Mouse (Mus musculus): ENCODE data around the gene Mfsd4a.

Gene Mfsd4a

GRCm38 (mm10) chr1:132016691-132017090 is 51.2 kb downstream of the Mfsd4a start:
- no peak for DNase-seq (ENCODE audit: extremely low spot score, low spot score)

- no peak for DNase-seq (ENCODE audit: extremely low spot score, low spot score)
Measured at GRCm38 (mm10) chr1:132014800-132015199, 53.1 kb downstream of the Mfsd4a start.

DNA sequence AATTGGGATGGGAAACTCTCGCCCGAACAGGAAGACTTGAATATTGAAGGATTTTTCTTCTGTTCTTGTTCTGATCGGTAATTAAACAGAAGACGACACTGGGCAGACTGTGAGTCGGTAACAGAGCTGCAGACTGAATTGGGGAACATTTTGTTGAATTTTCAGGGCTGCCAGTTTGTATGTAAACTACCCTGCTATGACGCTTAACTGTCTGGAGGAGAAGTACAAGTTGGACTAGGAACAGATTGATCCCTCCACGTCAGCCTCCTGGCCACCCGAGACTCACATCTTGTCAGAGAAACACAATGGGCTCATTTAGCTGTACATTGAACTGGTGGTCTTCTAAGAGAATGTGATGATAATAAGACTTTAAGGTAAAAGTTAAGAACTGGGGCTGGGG is 55.0 kb downstream of the Mfsd4a start:
- no peak for DNase-seq (ENCODE audit: extremely low spot score, low spot score)

DNA sequence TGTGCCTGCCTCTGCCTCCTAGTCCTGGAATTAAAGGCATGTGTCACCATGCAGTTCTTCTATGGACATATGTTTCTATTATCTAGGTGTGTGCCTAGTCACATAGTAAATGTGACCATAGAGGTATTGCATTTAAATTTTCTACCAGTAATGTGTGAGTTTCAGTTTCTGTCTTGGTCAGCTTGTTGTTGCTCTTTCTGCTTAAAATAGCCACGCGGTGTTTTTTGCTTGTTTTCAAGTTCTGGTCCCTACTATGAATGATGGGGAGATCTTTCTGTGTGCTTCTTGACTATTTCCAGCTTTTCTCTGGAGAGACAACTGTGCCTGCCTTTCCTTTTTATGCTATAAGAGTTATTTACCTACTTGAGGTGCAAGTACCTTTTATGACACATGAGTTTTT is 56.1 kb downstream of the Mfsd4a start:
- DNase-seq (ENCODE audit: extremely low spot score, low spot score) = no peak

DNA sequence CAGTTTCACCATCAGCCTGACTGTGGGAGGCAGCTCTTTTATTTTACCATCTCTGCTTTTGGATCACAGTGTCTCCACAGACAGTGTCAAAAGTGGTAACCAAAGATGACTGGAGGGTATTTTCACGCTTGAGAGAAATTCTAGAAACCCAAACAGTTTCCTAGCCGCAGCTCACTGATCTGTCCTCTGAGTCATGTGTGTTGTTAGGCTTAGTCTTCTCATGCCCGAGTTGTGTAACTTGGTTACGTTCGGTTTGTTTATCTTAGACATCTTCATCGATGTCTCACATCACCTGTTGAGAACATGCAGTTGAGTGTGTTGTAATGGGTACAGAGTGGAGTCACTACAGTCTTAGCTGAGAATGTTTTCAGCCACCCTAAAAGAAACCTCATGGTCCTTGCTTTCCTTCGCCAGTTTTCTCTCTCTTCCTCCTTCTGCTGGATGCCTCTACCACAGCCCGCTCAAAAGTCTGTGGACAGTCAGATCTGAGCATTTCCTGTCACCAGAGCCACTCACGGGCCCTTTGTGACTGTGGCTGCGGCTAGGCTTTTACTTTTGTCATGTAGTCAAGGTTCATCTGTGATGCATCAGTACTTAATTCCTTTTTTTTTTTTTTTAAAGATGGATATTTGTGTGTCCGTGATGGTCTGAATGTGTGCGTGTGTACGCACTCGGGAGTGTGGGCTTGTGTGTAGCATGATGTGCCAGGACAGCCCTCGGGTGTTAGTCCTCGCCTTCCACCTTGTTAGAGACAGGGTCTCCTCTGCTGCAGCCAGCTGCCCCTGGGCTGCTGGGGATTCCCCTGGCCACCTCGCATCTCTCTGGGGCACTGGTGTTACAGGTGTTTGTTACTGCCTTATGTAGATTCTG is 57.0 kb downstream of the Mfsd4a start:
- no peak for DNase-seq (ENCODE audit: extremely low spot score, low spot score)

DNA sequence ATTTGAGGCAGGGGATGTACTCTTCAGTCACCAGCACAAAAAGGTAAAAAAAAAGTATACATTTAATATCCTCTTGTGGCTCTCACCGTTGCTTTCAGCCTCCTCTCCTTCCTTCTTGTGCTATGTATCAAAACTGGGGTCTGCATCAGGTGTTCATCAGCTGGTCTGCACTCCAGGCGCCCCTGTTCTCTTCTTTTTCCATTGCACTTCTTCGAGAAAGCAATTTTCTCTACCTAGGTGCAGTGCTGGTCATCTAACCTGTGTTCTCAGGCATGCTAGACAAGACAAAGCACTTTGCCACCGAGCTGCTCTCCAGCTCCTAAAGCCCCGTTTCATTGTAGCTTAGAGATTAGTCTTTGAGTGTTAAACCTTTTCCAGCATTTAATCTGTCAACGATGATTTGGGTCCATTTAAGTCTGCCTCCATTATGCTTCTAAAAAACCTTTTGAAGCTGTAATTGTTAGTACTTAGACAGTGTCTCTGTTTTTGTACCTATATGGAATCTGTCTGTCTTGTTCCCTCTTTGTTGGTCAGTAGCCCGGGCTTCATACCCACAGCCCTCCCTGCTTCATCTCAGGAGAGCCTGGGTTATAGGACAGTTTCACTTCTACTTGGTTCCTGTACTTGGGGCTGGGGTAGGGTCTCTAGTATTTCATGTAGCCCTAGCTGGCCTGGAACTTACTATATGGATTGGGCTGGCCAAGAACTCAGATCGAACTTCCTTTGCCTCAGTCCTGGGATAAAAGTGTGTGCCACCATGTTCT is 58.8 kb downstream of the Mfsd4a start:
- DNase-seq (ENCODE audit: extremely low spot score, low spot score) = no peak

DNA sequence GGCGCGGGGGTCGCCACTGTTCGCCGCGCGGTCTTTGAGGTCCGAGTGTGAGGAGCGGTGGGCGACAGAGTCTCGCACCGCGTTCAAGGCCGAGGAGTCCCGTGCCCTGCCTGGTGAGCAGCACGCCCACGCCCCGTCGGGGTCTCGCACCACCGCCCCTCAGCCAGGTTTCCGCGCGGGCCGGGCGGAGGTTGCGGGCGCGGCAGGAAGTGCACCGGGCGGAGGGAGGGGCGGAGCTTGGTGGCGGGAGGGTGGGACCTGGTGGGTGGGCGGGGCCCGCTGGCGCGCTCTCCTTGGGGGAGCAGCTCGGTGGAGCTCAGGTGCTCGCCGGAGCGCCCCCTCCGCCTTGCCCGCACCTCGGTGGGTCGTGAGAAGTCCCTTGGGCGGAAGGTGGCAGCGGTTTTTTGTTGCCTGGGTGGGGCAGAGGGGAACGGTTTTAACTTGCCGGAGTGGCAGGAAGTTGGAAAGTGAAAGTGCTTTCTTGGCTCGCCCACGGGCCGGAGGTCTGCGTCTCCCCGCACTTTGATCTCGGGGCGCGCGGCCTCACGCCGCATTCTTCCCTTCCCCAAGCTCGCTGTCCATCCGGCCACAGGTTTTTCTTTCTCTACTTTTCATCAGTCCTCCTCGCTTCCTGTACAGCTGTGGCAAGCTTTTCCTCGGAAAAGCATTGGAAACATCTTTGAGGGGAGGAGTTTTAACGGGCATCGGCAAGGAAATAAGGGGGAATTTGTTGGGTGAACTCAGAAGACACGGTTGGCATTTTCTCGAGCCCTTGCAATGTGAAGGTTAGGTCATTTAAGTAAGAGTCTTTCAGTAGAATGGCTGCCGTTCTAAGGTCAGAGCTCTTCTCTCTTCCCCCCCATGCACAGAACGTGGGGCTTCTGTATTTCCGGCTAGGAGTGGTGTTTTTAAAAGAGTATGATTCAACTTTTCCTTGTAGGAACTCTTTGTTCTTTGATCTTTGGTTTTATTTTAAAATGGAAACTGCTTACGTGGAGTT is 59.7 kb downstream of the Mfsd4a start:
- DNase-seq (ENCODE audit: extremely low spot score, low spot score) = peak; percentile 90

GRCm38 (mm10) chr1:132007282-132007815 is 60.5 kb downstream of the Mfsd4a start, which contains the start of gene Elk4:
Gene Elk4, plus strand, starts transcription at chr1:132007607.
- DNase-seq (ENCODE audit: extremely low spot score, low spot score) = peak; percentile 93

- DNase-seq (ENCODE audit: extremely low spot score, low spot score) = no peak
Measured at GRCm38 (mm10) chr1:132006721-132007120, 61.1 kb downstream of the Mfsd4a start.

DNA sequence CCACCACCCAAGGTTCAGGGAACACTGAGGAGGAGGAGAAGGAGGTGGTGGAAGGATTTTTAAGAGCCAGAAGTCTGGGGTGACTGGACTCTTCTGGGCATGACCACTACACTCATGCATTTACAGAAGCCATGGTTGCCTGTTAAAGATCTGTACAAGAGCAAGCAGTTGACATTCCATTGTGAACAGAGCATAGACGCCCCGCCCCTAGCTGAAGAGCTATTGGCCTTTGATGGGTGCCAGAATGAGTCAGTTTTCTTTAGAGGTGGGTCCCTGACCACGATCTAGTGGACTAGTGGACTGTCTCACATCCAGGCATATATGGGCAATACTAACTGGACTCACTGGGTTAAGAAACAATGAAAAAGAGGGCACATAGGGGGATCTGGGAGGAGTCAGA is 61.8 kb downstream of the Mfsd4a start:
- no peak for DNase-seq (ENCODE audit: extremely low spot score, low spot score)

- DNase-seq (ENCODE audit: extremely low spot score, low spot score) = no peak
Measured at GRCm38 (mm10) chr1:132005466-132005865, 62.4 kb downstream of the Mfsd4a start.

DNA sequence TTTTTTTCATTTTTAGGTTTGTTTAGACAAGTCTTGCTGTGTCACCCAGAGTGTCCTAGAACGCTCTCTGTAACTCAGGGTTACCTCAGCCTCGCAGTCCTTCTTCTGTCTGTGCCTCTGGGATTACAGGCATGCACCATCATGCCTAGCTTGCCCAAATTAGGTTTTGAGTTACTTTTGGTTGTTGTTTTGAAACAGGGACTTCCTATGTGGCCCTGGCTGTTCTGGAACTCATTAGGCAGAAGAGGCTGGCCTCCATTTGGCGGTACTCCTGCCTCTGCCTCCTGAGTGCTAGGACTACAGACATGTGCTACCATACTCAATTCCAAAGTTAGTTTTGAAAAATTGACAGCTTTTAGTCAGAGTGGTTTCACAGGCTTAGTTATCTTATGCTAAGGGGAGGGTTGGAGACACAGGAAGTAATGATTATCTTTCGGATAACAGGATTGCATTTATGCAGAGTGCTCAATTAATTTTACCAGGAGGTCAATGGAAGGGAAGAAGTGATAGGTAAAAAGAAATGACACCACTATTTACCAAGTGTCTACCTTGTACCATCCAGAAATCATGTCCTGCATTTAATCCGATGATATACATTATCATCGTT is 63.2 kb downstream of the Mfsd4a start:
- DNase-seq (ENCODE audit: extremely low spot score, low spot score) = no peak

GRCm38 (mm10) chr1:132003817-132004216 is 64.0 kb downstream of the Mfsd4a start:
- DNase-seq (ENCODE audit: extremely low spot score, low spot score) = no peak

GRCm38 (mm10) chr1:132003111-132003510 is 64.8 kb downstream of the Mfsd4a start:
- no peak for DNase-seq (ENCODE audit: extremely low spot score, low spot score)

- DNase-seq (ENCODE audit: extremely low spot score, low spot score) = no peak
Measured at GRCm38 (mm10) chr1:132001880-132002330, 66.0 kb downstream of the Mfsd4a start.

GRCm38 (mm10) chr1:132000506-132000905 is 67.4 kb downstream of the Mfsd4a start:
- no peak for DNase-seq (ENCODE audit: extremely low spot score, low spot score)

DNA sequence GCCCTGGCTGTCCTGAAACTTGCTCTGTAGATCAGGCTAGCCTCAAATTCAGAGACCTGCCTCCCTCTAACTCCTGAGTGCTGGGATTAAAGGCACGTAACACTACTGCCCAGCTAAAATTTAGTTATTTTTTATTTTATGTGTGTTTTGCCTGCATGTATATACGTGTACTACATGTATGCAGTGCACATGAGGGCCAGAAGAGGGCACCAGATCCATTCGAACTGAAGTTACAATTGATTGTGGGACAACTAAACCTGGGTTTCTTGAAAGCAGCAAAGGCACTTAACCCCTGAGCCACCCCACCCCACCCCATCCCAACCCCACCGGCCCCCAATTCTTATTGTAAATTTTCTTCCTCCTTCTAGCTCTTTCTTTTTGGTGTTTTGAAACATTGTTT is 72.8 kb downstream of the Mfsd4a start:
- DNase-seq (ENCODE audit: extremely low spot score, low spot score) = peak; percentile 63

DNA sequence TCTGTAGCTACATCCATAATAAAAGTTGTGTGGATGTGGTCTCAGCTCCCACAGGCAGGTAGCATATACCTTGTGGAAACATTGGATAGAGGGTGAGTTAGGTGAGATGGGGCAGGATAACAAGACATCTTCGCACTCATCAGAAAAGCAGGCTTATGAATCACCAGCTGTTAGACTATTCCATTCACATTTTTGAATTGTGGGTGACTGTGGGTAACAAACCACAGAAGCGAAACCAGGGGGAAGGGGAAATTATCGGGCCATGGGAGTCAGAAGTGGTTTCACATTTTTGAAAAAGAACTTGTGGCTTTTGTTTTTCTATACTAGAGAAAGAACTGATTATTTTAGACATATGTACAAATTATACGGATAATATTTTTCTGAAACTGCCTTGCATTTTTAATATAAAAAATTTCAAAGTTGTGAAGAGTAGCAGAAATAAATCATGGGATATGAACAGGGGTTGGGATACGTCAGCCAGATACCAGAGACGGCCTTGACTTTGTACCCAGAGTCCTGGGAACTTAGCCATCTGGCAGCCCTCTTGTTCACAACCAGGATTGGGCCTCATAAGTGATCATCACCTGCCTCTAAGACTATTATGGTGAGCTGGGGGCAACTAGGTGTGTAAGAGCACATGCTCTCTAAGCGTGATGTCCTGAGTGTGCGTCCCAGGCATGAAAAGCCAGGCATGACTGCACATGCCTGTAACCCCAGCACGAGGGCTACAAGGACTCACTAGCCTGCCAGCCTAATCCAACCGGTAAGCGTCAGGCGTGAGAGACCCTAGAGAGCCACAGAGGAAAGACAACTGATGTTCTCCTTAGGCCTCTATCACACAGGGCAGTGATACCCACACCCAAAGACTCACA is 74.5 kb downstream of the Mfsd4a start:
- DNase-seq (ENCODE audit: extremely low spot score, low spot score) = no peak

DNA sequence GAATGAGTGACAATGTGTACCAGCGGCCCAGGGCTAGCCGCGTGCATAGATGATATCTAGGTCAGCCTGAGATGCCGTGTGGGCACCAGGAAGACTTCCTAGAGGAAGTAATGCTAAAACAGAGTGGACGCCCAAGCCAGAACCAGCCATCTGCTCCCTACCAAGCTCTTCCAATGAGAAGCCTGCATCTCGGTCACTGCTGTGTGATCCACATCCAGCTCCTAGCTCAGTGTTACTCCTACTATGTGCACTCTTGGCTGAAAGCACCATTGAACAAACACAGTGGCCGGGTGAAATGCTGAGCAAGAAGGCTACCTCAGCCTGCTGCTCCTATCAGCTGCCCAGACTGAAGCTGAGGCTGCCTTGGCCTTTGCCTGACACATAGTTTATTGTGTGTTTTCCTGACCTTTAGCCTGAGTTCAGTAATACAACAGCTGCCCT is 75.3 kb downstream of the Mfsd4a start:
- DNase-seq (ENCODE audit: extremely low spot score, low spot score) = no peak

All from neural tube, embryonic 10.5 days (tissue).